Mouse (Mus musculus) left cerebral cortex, postnatal 10 days (tissue): ENCODE measurements at regions not wholly inside any gene's neighbourhood (a gene's known extent, or its start where the extent isn't known, plus 50 kb on each side); places are given as distances from the start of the nearest gene placed in this dataset.
"Not testable (repeated sequence)": the region's sequence is repeated elsewhere in the genome, so short reads cannot be mapped to it uniquely, and the experiment has no call there.

Experiments
- DNase-seq, 2 experiments: peaks; one replicate each; pipeline ENCODE4 v3.0.0; 2021 to 2022; ENCODE audit warnings: low spot score in 2 of 2, mixed read lengths in 1 of 2; ENCODE audit errors: extremely low spot score in 1 of 2
- intact Hi-C: fragments of 180-260 bp; cut with DNase I; formaldehyde crosslinking; loops from one replicate; pipeline ENCODE4 v1.15.1; 2025

- intact Hi-C loops = no loop called here
- no peak for DNase-seq
Measured at GRCm38 (mm10) chr3:16533643-16534042, 527.4 kb upstream of the Gm5150 start.

- DNase-seq, intact Hi-C loops: not testable (repeated sequence)
Measured at GRCm38 (mm10) chr3:16527511-16527910, 521.3 kb upstream of the Gm5150 start.

- intact Hi-C loops, DNase-seq: not testable (repeated sequence)
Measured at GRCm38 (mm10) chr3:16488431-16488830, 482.2 kb upstream of the Gm5150 start.

- intact Hi-C loops = no loop called here
- DNase-seq = no peak
Measured at GRCm38 (mm10) chr3:16482750-16483149, 476.5 kb upstream of the Gm5150 start.

- DNase-seq = no peak
- intact Hi-C loops = no loop called here
Measured at GRCm38 (mm10) chr3:16471360-16471759, 465.1 kb upstream of the Gm5150 start.

- intact Hi-C loops = loop anchor here (2.0 to 5.0 kb wide), 2 partner anchors 346 to 1358 kb away; no protein-coding TSS in a partner anchor
- DNase-seq = peak; percentile 58 to 70
Measured at GRCm38 (mm10) chr3:16466388-16466787, 460.2 kb upstream of the Gm5150 start.

- DNase-seq = no peak
- intact Hi-C loops = loop anchor here (5.0 kb wide), 1 partner anchor 347 kb away; no protein-coding TSS in a partner anchor
Measured at GRCm38 (mm10) chr3:16465357-16465756, 459.1 kb upstream of the Gm5150 start.

GRCm38 (mm10) chr3:16464301-16464700, 458.1 kb upstream of the Gm5150 start:
- DNase-seq = no peak
- intact Hi-C loops = no loop called here

GRCm38 (mm10) chr3:16433033-16433432, 426.8 kb upstream of the Gm5150 start:
- intact Hi-C loops = no loop called here

GRCm38 (mm10) chr3:16431819-16432115, 425.5 kb upstream of the Gm5150 start:
- no peak for DNase-seq
- intact Hi-C loops = no loop called here

More at GRCm38 (mm10) chr3:16433033-16433432, 426.8 kb upstream of the Gm5150 start:
- no peak for DNase-seq

GRCm38 (mm10) chr3:16431082-16431818, 425.0 kb upstream of the Gm5150 start:
- intact Hi-C loops = no loop called here
- no peak for DNase-seq
